Mouse (Mus musculus) myocyte (in vitro differentiated cells): ENCODE results near the gene Pik3r5. TPM values are rescaled to one million over a fixed set of nuclear protein-coding genes. Genes with fewer than 3 reads are reported as not detected.
A peak's percentile ranks its signal among the peaks of the same experiment; 100 is the strongest.

Source experiments
- H3K27me3 ChIP-seq: one replicate; pipeline ENCODE4 v1.6.1; 2011; ENCODE audit not compliant: control insufficient read depth, insufficient read depth, insufficient read length
- H3K36me3 ChIP-seq: one replicate; pipeline ENCODE4 v1.6.1; 2011; ENCODE audit not compliant: control insufficient read depth, insufficient read depth
- H3K4me2 ChIP-seq: one replicate; pipeline ENCODE4 v1.6.1; 2011; ENCODE audit warnings: low read depth, control low read depth
- H3K4me3 ChIP-seq: one replicate; pipeline ENCODE4 v1.5.1; 2011; ENCODE audit warnings: mild to moderate bottlenecking, control low read depth, moderate library complexity
- H3K79me2 ChIP-seq: one replicate; pipeline ENCODE4 v1.6.1; 2011; ENCODE audit not compliant: control insufficient read depth, insufficient read depth
- H3ac ChIP-seq: one replicate; pipeline ENCODE4 v1.6.1; 2011; ENCODE audit not compliant: control insufficient read depth, insufficient read length
- CEBPB ChIP-seq: IDR thresholded peaks from 2 replicates; pipeline ENCODE4 v1.6.1; 2011; ENCODE audit warnings: mild to moderate bottlenecking, moderate library complexity; ENCODE audit not compliant: poor library complexity, insufficient read depth, severe bottlenecking
- E2F4 ChIP-seq: IDR thresholded peaks from one replicate; pipeline ENCODE4 v1.6.1; 2011; ENCODE audit warnings: mild to moderate bottlenecking, control low read depth, moderate library complexity; ENCODE audit not compliant: insufficient read depth
- MAX ChIP-seq: IDR thresholded peaks from one replicate; pipeline ENCODE4 v1.6.1; 2011; ENCODE audit warnings: low read depth, mild to moderate bottlenecking, control low read depth
- MYOD1 ChIP-seq, 3 experiments: IDR thresholded peaks; one replicate each; pipeline ENCODE4 v1.6.1; 2011; ENCODE audit warnings: control low read depth in 2 of 3, low read depth in 2 of 3, mild to moderate bottlenecking in 2 of 3, moderate library complexity in 1 of 3; ENCODE audit not compliant: insufficient read length in 2 of 3, control insufficient read depth in 1 of 3
- MYOG ChIP-seq, 3 experiments: IDR thresholded peaks; one replicate each; pipeline ENCODE4 v1.6.1; 2011; ENCODE audit warnings: control low read depth in 2 of 3, low read depth in 2 of 3, mild to moderate bottlenecking in 2 of 3; ENCODE audit not compliant: insufficient read length in 2 of 3, control insufficient read depth in 1 of 3, insufficient read depth in 1 of 3
- POLR2A ChIP-seq: IDR thresholded peaks from one replicate; pipeline ENCODE4 v1.6.1; 2011; ENCODE audit warnings: low read depth, mild to moderate bottlenecking, control low read depth, moderate library complexity; ENCODE audit not compliant: insufficient read length
- POLR2AphosphoS2 ChIP-seq: IDR thresholded peaks from one replicate; pipeline ENCODE4 v1.6.1; 2011; ENCODE audit warnings: low read depth, control low read depth; ENCODE audit not compliant: insufficient read length
- REST ChIP-seq: IDR thresholded peaks from one replicate; pipeline ENCODE4 v1.6.1; 2011; ENCODE audit warnings: mild to moderate bottlenecking, control low read depth, moderate library complexity; ENCODE audit not compliant: insufficient read depth, insufficient read length
- SRF ChIP-seq: IDR thresholded peaks from one replicate; pipeline ENCODE4 v1.6.1; 2011; ENCODE audit warnings: low read depth; ENCODE audit not compliant: control insufficient read depth, insufficient read length
- TCF12 ChIP-seq: IDR thresholded peaks from one replicate; pipeline ENCODE4 v1.6.1; 2011; ENCODE audit warnings: mild to moderate bottlenecking, control low read depth; ENCODE audit not compliant: poor library complexity, insufficient read depth, severe bottlenecking
- TCF3 ChIP-seq: IDR thresholded peaks from one replicate; pipeline ENCODE4 v1.6.1; 2011; ENCODE audit warnings: low read depth, control low read depth; ENCODE audit not compliant: insufficient read length
- USF1 ChIP-seq: IDR thresholded peaks from one replicate; pipeline ENCODE4 v1.6.1; 2011; ENCODE audit warnings: low read depth, mild to moderate bottlenecking, control low read depth, moderate library complexity
- polyA plus RNA-seq: library from polyadenylated mRNA; unstranded; fragments of >200 nt; fragmentation: generic; extraction: Trizol; gene quantifications from one replicate; pipeline ENCODE4 v1.2.1, GENCODE M21; 2012; ENCODE audit warnings: missing spikeins

Gene Pik3r5
- 0.22 TPM for polyA plus RNA-seq

GRCm38 (mm10) chr11:68431699-68432360 lies at the start of gene Pik3r5:
TSS of gene Pik3r5 (plus strand) at chr11:68432121.
- H3K36me3 ChIP-seq, result no peaks in the 10 kb centered on the region
- no peaks in the 10 kb centered on the region for H3K79me2 ChIP-seq
- no peak within 1 kb of the TSS for H3ac ChIP-seq
- H3K4me3 ChIP-seq, result no peak within 1 kb of the TSS
- TF ChIP-seq REST (no peak), USF1 (no peak), CEBPB (no peak), TCF3 (no peak), MYOG (IDR thresholded peaks at IDR 0.05; ENCODE audit: control insufficient read depth in 1 of 3, insufficient read depth in 1 of 3, insufficient read length in 2 of 3, low read depth in 2 of 3) (no peak), MAX (no peak), TCF12 (no peak), E2F4 (no peak), POLR2A (no peak), MYOD1 (IDR thresholded peaks at IDR 0.05; ENCODE audit: control insufficient read depth in 1 of 3, insufficient read length in 2 of 3, low read depth in 2 of 3) (no peak), POLR2AphosphoS2 (no peak), SRF (no peak)
- no peaks in the 10 kb centered on the region for H3K27me3 ChIP-seq
- peak within 1 kb of the TSS; percentile 64 for H3K4me2 ChIP-seq

GRCm38 (mm10) chr11:68383519-68383918 lies 48.4 kb upstream of the Pik3r5 start:
- H3K36me3 ChIP-seq, result no peaks in the 10 kb centered on the region
- no peak overlapping the region for H3ac ChIP-seq
- H3K4me2 ChIP-seq, result no peak overlapping the region
- H3K4me3 ChIP-seq, result no peak overlapping the region
- H3K27me3 ChIP-seq, result no peaks in the 10 kb centered on the region
- TF ChIP-seq TCF12 (no peak), POLR2AphosphoS2 (no peak), MAX (no peak), POLR2A (no peak), TCF3 (no peak), E2F4 (no peak), REST (no peak), SRF (no peak), CEBPB (no peak), MYOG (IDR thresholded peaks at IDR 0.05; ENCODE audit: control insufficient read depth in 1 of 3, insufficient read depth in 1 of 3, insufficient read length in 2 of 3, low read depth in 2 of 3) (no peak), MYOD1 (IDR thresholded peaks at IDR 0.05; ENCODE audit: control insufficient read depth in 1 of 3, insufficient read length in 2 of 3, low read depth in 2 of 3) (no peak), USF1 (no peak)
- H3K79me2 ChIP-seq, result peaks cover 4% of the 10 kb centered on the region

DNA sequence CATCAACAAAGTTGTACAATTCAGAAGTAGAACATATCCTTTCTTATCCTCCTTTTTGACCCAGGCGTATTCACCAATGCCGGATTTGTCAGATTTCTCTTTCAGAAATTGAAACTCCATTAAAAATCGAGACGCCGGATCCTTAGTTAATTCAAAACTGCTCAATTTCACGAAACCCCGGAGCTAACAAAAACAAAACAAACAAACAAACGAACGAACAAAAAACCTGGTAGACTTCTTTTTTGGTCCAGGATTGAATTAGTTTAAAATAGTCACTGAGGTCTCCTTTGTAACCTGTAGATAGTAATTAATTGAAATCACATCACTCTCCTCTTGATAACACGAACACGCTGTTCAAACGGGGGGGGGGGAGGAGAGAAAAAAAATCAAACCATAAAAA lies 47.8 kb upstream of the Pik3r5 start:
- no peaks in the 10 kb centered on the region for H3K36me3 ChIP-seq
- H3ac ChIP-seq, result no peak overlapping the region
- TF ChIP-seq MAX, result no peak
- TF ChIP-seq USF1, result no peak
- no peak for TF ChIP-seq CEBPB
- no peak for TF ChIP-seq POLR2AphosphoS2
- TF ChIP-seq E2F4, result no peak
- no peak for TF ChIP-seq TCF3
- no peak for TF ChIP-seq MYOD1 (IDR thresholded peaks at IDR 0.05; ENCODE audit: control insufficient read depth in 1 of 3, insufficient read length in 2 of 3, low read depth in 2 of 3)
- no peak for TF ChIP-seq MYOG (IDR thresholded peaks at IDR 0.05; ENCODE audit: control insufficient read depth in 1 of 3, insufficient read depth in 1 of 3, insufficient read length in 2 of 3, low read depth in 2 of 3)
- no peak for TF ChIP-seq SRF
- no peak for TF ChIP-seq POLR2A
- TF ChIP-seq REST, result no peak
- no peak for TF ChIP-seq TCF12
- H3K4me3 ChIP-seq, result no peak overlapping the region
- no peaks in the 10 kb centered on the region for H3K27me3 ChIP-seq
- H3K4me2 ChIP-seq, result no peak overlapping the region
- peaks cover 4% of the 10 kb centered on the region for H3K79me2 ChIP-seq

DNA sequence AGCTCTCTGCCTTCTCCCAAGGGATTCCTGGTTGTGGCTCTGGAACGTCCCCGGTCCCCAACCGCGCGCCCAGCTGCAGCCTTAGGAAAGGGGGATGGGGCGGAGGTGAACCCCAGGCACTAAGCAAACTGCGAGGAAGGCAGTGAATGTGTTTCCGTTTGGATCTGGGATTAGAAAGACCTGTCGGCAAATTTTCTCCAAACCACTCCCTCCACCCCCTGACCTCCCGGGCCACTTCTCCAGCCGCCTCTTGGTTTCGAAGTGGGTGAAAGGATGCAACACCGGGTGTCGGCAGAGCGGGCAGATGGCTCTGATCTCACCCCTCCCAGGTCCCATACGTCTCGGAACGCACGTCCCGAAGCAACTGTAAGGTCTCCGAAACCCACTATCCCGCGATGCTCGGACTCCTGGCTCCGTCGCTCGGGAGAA lies 47.3 kb upstream of the Pik3r5 start:
- Histone ChIP-seq H3K27me3 (no peaks in the 10 kb centered on the region), H3K4me2 (no peak overlapping the region), H3K36me3 (no peaks in the 10 kb centered on the region), H3ac (no peak overlapping the region), H3K4me3 (no peak overlapping the region), H3K79me2 (peaks cover 4% of the 10 kb centered on the region)
- TF ChIP-seq TCF12, result no peak
- no peak for TF ChIP-seq POLR2A
- no peak for TF ChIP-seq MAX
- no peak for TF ChIP-seq SRF
- no peak for TF ChIP-seq E2F4
- TF ChIP-seq REST, result no peak
- TF ChIP-seq MYOG (IDR thresholded peaks at IDR 0.05; ENCODE audit: control insufficient read depth in 1 of 3, insufficient read depth in 1 of 3, insufficient read length in 2 of 3, low read depth in 2 of 3), result no peak
- TF ChIP-seq MYOD1 (IDR thresholded peaks at IDR 0.05; ENCODE audit: control insufficient read depth in 1 of 3, insufficient read length in 2 of 3, low read depth in 2 of 3), result no peak
- TF ChIP-seq CEBPB, result no peak
- no peak for TF ChIP-seq TCF3
- no peak for TF ChIP-seq USF1
- TF ChIP-seq POLR2AphosphoS2, result no peak

- Histone ChIP-seq H3ac (peak overlapping the region; percentile 75), H3K4me2 (peak overlapping the region; percentile 64)
Measured at GRCm38 (mm10) chr11:68385021-68385821, 46.7 kb upstream of the Pik3r5 start.

More at GRCm38 (mm10) chr11:68385021-68385821, 46.7 kb upstream of the Pik3r5 start:
- H3K79me2 ChIP-seq, result peaks cover 4% of the 10 kb centered on the region
- TF ChIP-seq POLR2AphosphoS2, result no peak
- no peak for TF ChIP-seq E2F4
- TF ChIP-seq MAX, result no peak
- TF ChIP-seq TCF3, result no peak
- TF ChIP-seq SRF, result no peak
- no peak for TF ChIP-seq REST
- no peak for TF ChIP-seq TCF12
- TF ChIP-seq POLR2A, result no peak
- no peak for TF ChIP-seq CEBPB
- no peak for TF ChIP-seq MYOD1 (IDR thresholded peaks at IDR 0.05; ENCODE audit: control insufficient read depth in 1 of 3, insufficient read length in 2 of 3, low read depth in 2 of 3)
- no peak for TF ChIP-seq USF1
- TF ChIP-seq MYOG (IDR thresholded peaks at IDR 0.05; ENCODE audit: control insufficient read depth in 1 of 3, insufficient read depth in 1 of 3, insufficient read length in 2 of 3, low read depth in 2 of 3), result no peak
- H3K27me3 ChIP-seq, result no peaks in the 10 kb centered on the region
- no peaks in the 10 kb centered on the region for H3K36me3 ChIP-seq
- H3K4me3 ChIP-seq, result peak overlapping the region; percentile 47
